Mouse (Mus musculus): ENCODE data around the gene Gm28048. TPM values are rescaled to one million over a fixed set of nuclear protein-coding genes. Genes with fewer than 3 reads are reported as not detected.
A peak's percentile ranks its signal among the peaks of the same experiment; 100 is the strongest.

Gene Gm28048
- polyA plus RNA-seq, 1 experiment from 2014 or later: 13.1 TPM

- Histone ChIP-seq H3K27me3 (replicated peaks) (no peaks in the 10 kb centered on the region), H3K4me2 (replicated peaks) (no peak overlapping the region), H3K9ac (no peak overlapping the region), H3K4me1 (replicated peaks) (peaks cover 8% of the 10 kb centered on the region), H3K36me3 (no peaks in the 10 kb centered on the region), H3K27ac (no peak overlapping the region), H3K9me3 (no peaks in the 10 kb centered on the region), H3K4me3 (replicated peaks) (no peak overlapping the region)
- 68% methylated on average over 3 of the region's 3 CpGs for WGBS
- no peak for ATAC-seq
Measured at GRCm38 (mm10) chr11:22985510-22985909, 3.6 kb upstream of the Gm28048 start.

GRCm38 (mm10) chr11:22982846-22983245 is 956 bp upstream of the Gm28048 start:
- H3K27me3 ChIP-seq (replicated peaks): no peaks in the 10 kb centered on the region
- H3K4me2 ChIP-seq (replicated peaks): no peak overlapping the region
- H3K9ac ChIP-seq: no peak overlapping the region
- peaks cover 9% of the 10 kb centered on the region for H3K4me1 ChIP-seq (replicated peaks)
- no peaks in the 10 kb centered on the region for H3K9me3 ChIP-seq
- H3K27ac ChIP-seq: no peak overlapping the region
- H3K36me3 ChIP-seq: 0 out of 2 replicates have a peak, but pooled peaks cover under 1% of the 10 kb centered on the region
- H3K4me3 ChIP-seq (replicated peaks): no peak overlapping the region
- WGBS: 76% methylated on average over 6 of the region's 6 CpGs
- no peak for ATAC-seq

GRCm38 (mm10) chr11:22981543-22981950 is 343 bp downstream of the Gm28048 start:
- under 1% methylated on average over 12 of the region's 12 CpGs for WGBS
- Histone ChIP-seq H3K27me3 (replicated peaks) (no peaks in the 10 kb centered on the region), H3K4me1 (replicated peaks) (peaks cover 9% of the 10 kb centered on the region)

GRCm38 (mm10) chr11:22981041-22981440 is 849 bp downstream of the Gm28048 start:
- no peak overlapping the region; the same call in 1 of the 2 replicates for H3K27ac ChIP-seq
- ATAC-seq: no peak
- WGBS: 25% methylated on average over 4 of the region's 4 CpGs
- peaks cover 9% of the 10 kb centered on the region for H3K4me1 ChIP-seq (replicated peaks)
- no peaks in the 10 kb centered on the region for H3K27me3 ChIP-seq (replicated peaks)
- 0 out of 2 replicates have a peak, but pooled peaks cover 3% of the 10 kb centered on the region for H3K36me3 ChIP-seq
- H3K4me3 ChIP-seq (replicated peaks): peak overlapping the region; percentile 64
- H3K4me2 ChIP-seq (replicated peaks): peak overlapping the region; percentile 63
- H3K9me3 ChIP-seq: no peaks in the 10 kb centered on the region
- peak overlapping the region; percentile 78; the same call in 1 of the 2 replicates for H3K9ac ChIP-seq

More at GRCm38 (mm10) chr11:22981543-22981950, 343 bp downstream of the Gm28048 start:
- Histone ChIP-seq H3K9ac (peak overlapping the region; percentile 78), H3K4me3 (replicated peaks) (peak overlapping the region; percentile 64), H3K9me3 (no peaks in the 10 kb centered on the region), H3K27ac (peak overlapping the region; percentile 99), H3K36me3 (0 out of 2 replicates have a peak, but pooled peaks cover 3% of the 10 kb centered on the region), H3K4me2 (replicated peaks) (peak overlapping the region; percentile 63)
- peak; percentile 66 for ATAC-seq

- H3K27ac ChIP-seq: no peak overlapping the region
- 0 out of 2 replicates have a peak, but pooled peaks cover 3% of the 10 kb centered on the region for H3K36me3 ChIP-seq
- WGBS: 85% methylated on average over 1 of the region's 1 CpGs
- no peak overlapping the region for H3K9ac ChIP-seq
- no peak for ATAC-seq
- H3K4me1 ChIP-seq (replicated peaks): peaks cover 12% of the 10 kb centered on the region
- no peak overlapping the region for H3K4me3 ChIP-seq (replicated peaks)
- no peak overlapping the region for H3K4me2 ChIP-seq (replicated peaks)
- H3K9me3 ChIP-seq: no peaks in the 10 kb centered on the region
- H3K27me3 ChIP-seq (replicated peaks): no peaks in the 10 kb centered on the region
Measured at GRCm38 (mm10) chr11:22979221-22979620, 2.7 kb downstream of the Gm28048 start.

- peaks cover 3% of the 10 kb centered on the region; the same call in 1 of the 2 replicates for H3K36me3 ChIP-seq
- H3K27me3 ChIP-seq (replicated peaks): no peaks in the 10 kb centered on the region
- no peaks in the 10 kb centered on the region for H3K9me3 ChIP-seq
- H3K27ac ChIP-seq: no peak overlapping the region
- no peak overlapping the region for H3K4me2 ChIP-seq (replicated peaks)
- peaks cover 12% of the 10 kb centered on the region for H3K4me1 ChIP-seq (replicated peaks)
- 72% methylated on average over 1 of the region's 1 CpGs for WGBS
- no peak for ATAC-seq
- no peak overlapping the region for H3K9ac ChIP-seq
- H3K4me3 ChIP-seq (replicated peaks): no peak overlapping the region
Measured at GRCm38 (mm10) chr11:22978711-22979110, 3.2 kb downstream of the Gm28048 start.

- H3K9me3 ChIP-seq: no peaks in the 10 kb centered on the region
- no peak overlapping the region for H3K4me3 ChIP-seq (replicated peaks)
- H3K36me3 ChIP-seq: peaks cover 3% of the 10 kb centered on the region; the same call in 1 of the 2 replicates
- H3K27ac ChIP-seq: no peak overlapping the region
- no peaks in the 10 kb centered on the region for H3K27me3 ChIP-seq (replicated peaks)
- H3K4me1 ChIP-seq (replicated peaks): peaks cover 12% of the 10 kb centered on the region
- 94% methylated on average over 3 of the region's 3 CpGs for WGBS
- no peak overlapping the region for H3K9ac ChIP-seq
- ATAC-seq: no peak
- no peak overlapping the region for H3K4me2 ChIP-seq (replicated peaks)
Measured at GRCm38 (mm10) chr11:22978215-22978614, 3.7 kb downstream of the Gm28048 start.

- H3K9me3 ChIP-seq: no peaks in the 10 kb centered on the region
- H3K9ac ChIP-seq: peak overlapping the region; percentile 49; the same call in 1 of the 2 replicates
- peak; percentile 36; the same call in 1 of the 2 replicates for ATAC-seq
- H3K4me2 ChIP-seq (replicated peaks): peak overlapping the region; percentile 59
- H3K4me1 ChIP-seq (replicated peaks): peaks cover 4% of the 10 kb centered on the region; the same call in 1 of the 2 replicates
- H3K27me3 ChIP-seq (replicated peaks): no peaks in the 10 kb centered on the region
- H3K4me3 ChIP-seq (replicated peaks): peak overlapping the region; percentile 52
- 42% methylated on average over 14 of the region's 14 CpGs for WGBS
- H3K27ac ChIP-seq: peak overlapping the region; percentile 79
- H3K36me3 ChIP-seq: peaks cover 3% of the 10 kb centered on the region; the same call in 1 of the 2 replicates
Measured at GRCm38 (mm10) chr11:22973599-22973998, 8.3 kb downstream of the Gm28048 start.

- Histone ChIP-seq H3K9me3 (no peaks in the 10 kb centered on the region), H3K27me3 (replicated peaks) (no peaks in the 10 kb centered on the region), H3K4me3 (replicated peaks) (peak overlapping the region; percentile 52), H3K9ac (peak overlapping the region; percentile 54), H3K4me2 (replicated peaks) (peak overlapping the region; percentile 65), H3K36me3 (peaks cover 3% of the 10 kb centered on the region; the same call in 1 of the 2 replicates), H3K4me1 (replicated peaks) (peaks cover 4% of the 10 kb centered on the region; the same call in 1 of the 2 replicates), H3K27ac (peak overlapping the region; percentile 79)
- ATAC-seq: peak; percentile 71
- 49% methylated on average over 43 of the region's 46 CpGs for WGBS
Measured at GRCm38 (mm10) chr11:22972746-22973526, 9.0 kb downstream of the Gm28048 start.

GRCm38 (mm10) chr11:22971835-22972709 is 9.8 kb downstream of the Gm28048 start, which contains the start of gene Zrsr1:
Gene Zrsr1 (plus strand): TSS chr11:22972005.
- no peaks in the 10 kb centered on the region for H3K27me3 ChIP-seq (replicated peaks)
- peak within 1 kb of the TSS; percentile 54 for H3K9ac ChIP-seq
- peaks cover 4% of the 10 kb centered on the region; the same call in 1 of the 2 replicates for H3K4me1 ChIP-seq (replicated peaks)
- peak within 1 kb of the TSS; percentile 74 for H3K27ac ChIP-seq
- ATAC-seq: peak; percentile 81
- WGBS: 47% methylated on average over 56 of the region's 56 CpGs
- H3K4me3 ChIP-seq (replicated peaks): peak within 1 kb of the TSS; percentile 52
- no peaks in the 10 kb centered on the region for H3K9me3 ChIP-seq
- H3K36me3 ChIP-seq: peaks cover 3% of the 10 kb centered on the region; the same call in 1 of the 2 replicates
- H3K4me2 ChIP-seq (replicated peaks): peak within 1 kb of the TSS; percentile 65

- Histone ChIP-seq H3K9me3 (no peaks in the 10 kb centered on the region), H3K4me3 (replicated peaks) (no peak overlapping the region), H3K4me1 (replicated peaks) (peaks cover 2% of the 10 kb centered on the region; the same call in 1 of the 2 replicates), H3K9ac (no peak overlapping the region), H3K36me3 (peaks cover 3% of the 10 kb centered on the region; the same call in 1 of the 2 replicates), H3K27ac (no peak overlapping the region), H3K4me2 (replicated peaks) (no peak overlapping the region), H3K27me3 (replicated peaks) (no peaks in the 10 kb centered on the region)
- no peak for ATAC-seq
- 100% methylated on average over 1 of the region's 1 CpGs for WGBS
Measured at GRCm38 (mm10) chr11:22970546-22970945, 11.3 kb downstream of the Gm28048 start.
